Mouse (Mus musculus) ES-Bruce4 (cell line): ENCODE measurements at regions not wholly inside any gene's neighbourhood (a gene's known extent, or its start where the extent isn't known, plus 50 kb on each side); places are given as distances from the start of the nearest gene placed in this dataset.
"Not testable (repeated sequence)": the region's sequence is repeated elsewhere in the genome, so short reads cannot be mapped to it uniquely, and the experiment has no call there.

Experiments
- H3K27ac ChIP-seq: 2 replicates; pipeline ENCODE4 v1.5.1; 2012; ENCODE audit warnings: low read length, inconsistent platforms; ENCODE audit not compliant: insufficient read depth
- H3K27me3 ChIP-seq: 2 replicates; pipeline ENCODE4 v1.6.1; 2012; ENCODE audit warnings: mild to moderate bottlenecking, low read length, inconsistent platforms; ENCODE audit not compliant: control insufficient read depth, poor library complexity, insufficient read depth, severe bottlenecking
- H3K36me3 ChIP-seq: 2 replicates; pipeline ENCODE4 v1.6.1; 2012; ENCODE audit warnings: inconsistent platforms, mild to moderate bottlenecking, low read length, moderate library complexity; ENCODE audit not compliant: control insufficient read depth, poor library complexity, insufficient read depth, severe bottlenecking
- H3K4me1 ChIP-seq: one replicate; pipeline ENCODE4 v1.8.1; 2011; ENCODE audit warnings: low read length; ENCODE audit not compliant: control insufficient read depth, insufficient read depth
- H3K4me3 ChIP-seq: 2 replicates; pipeline ENCODE4 v1.5.1; 2011; ENCODE audit warnings: low read depth, mild to moderate bottlenecking, low read length
- H3K9ac ChIP-seq: 2 replicates; pipeline ENCODE4 v1.6.1; 2012; ENCODE audit warnings: low read depth, mild to moderate bottlenecking, inconsistent platforms; ENCODE audit not compliant: poor library complexity, severe bottlenecking
- H3K9me3 ChIP-seq: replicated peaks from 2 replicates; pipeline ENCODE4 v1.6.1; 2012; ENCODE audit warnings: mild to moderate bottlenecking, low read length, inconsistent platforms; ENCODE audit not compliant: control insufficient read depth, poor library complexity, insufficient read depth, severe bottlenecking
- CTCF ChIP-seq: IDR thresholded peaks from one replicate; pipeline ENCODE4 v1.8.1; 2011; ENCODE audit warnings: low read depth, low read length
- EP300 ChIP-seq: IDR thresholded peaks from 2 replicates; pipeline ENCODE4 v1.6.1; 2011; ENCODE audit warnings: low read depth, low read length; ENCODE audit not compliant: insufficient read depth
- POLR2A ChIP-seq: IDR thresholded peaks from one replicate; pipeline ENCODE4 v1.8.1; 2011; ENCODE audit warnings: low read length; ENCODE audit not compliant: insufficient read depth

- Histone ChIP-seq H3K9ac (no peak overlapping the region), H3K4me3 (no peak overlapping the region), H3K36me3 (no peaks in the 10 kb centered on the region), H3K27me3 (no peaks in the 10 kb centered on the region), H3K9me3 (no peaks in the 10 kb centered on the region), H3K4me1 (no peaks in the 10 kb centered on the region), H3K27ac (no peak overlapping the region)
- no peak for TF ChIP-seq EP300
- TF ChIP-seq CTCF, result no peak
- TF ChIP-seq POLR2A, result no peak
These were observed 67.0 kb downstream of the Foxa2 start for GRCm38 (mm10) chr2:147979660-147980364.

GRCm38 (mm10) chr2:147979001-147979400 lies 67.8 kb downstream of the Foxa2 start:
- Histone ChIP-seq H3K9ac (no peak overlapping the region), H3K4me3 (no peak overlapping the region), H3K36me3 (no peaks in the 10 kb centered on the region), H3K27ac (no peak overlapping the region), H3K9me3 (no peaks in the 10 kb centered on the region), H3K27me3 (no peaks in the 10 kb centered on the region), H3K4me1 (no peaks in the 10 kb centered on the region)
- TF ChIP-seq CTCF (no peak), POLR2A (no peak), EP300 (no peak)

- no peaks in the 10 kb centered on the region for H3K9me3 ChIP-seq
- no peak overlapping the region for H3K9ac ChIP-seq
- TF ChIP-seq CTCF (no peak), EP300 (no peak), POLR2A (no peak)
- H3K27me3 ChIP-seq, result no peaks in the 10 kb centered on the region
- H3K36me3 ChIP-seq, result no peaks in the 10 kb centered on the region
- no peak overlapping the region for H3K27ac ChIP-seq
- H3K4me3 ChIP-seq, result no peak overlapping the region
- no peaks in the 10 kb centered on the region for H3K4me1 ChIP-seq
These were observed 72.0 kb downstream of the Foxa2 start for GRCm38 (mm10) chr2:147974776-147975175.

GRCm38 (mm10) chr2:147968671-147969070 lies 78.1 kb downstream of the Foxa2 start:
- H3K27ac ChIP-seq, result no peak overlapping the region
- no peak overlapping the region for H3K4me3 ChIP-seq
- no peaks in the 10 kb centered on the region for H3K36me3 ChIP-seq
- H3K9me3 ChIP-seq, result no peaks in the 10 kb centered on the region
- TF ChIP-seq POLR2A, result no peak
- no peak for TF ChIP-seq EP300
- no peak for TF ChIP-seq CTCF
- H3K9ac ChIP-seq, result no peak overlapping the region
- no peaks in the 10 kb centered on the region for H3K27me3 ChIP-seq
- no peaks in the 10 kb centered on the region for H3K4me1 ChIP-seq

GRCm38 (mm10) chr2:147967829-147968529 lies 78.8 kb downstream of the Foxa2 start:
- Histone ChIP-seq H3K27ac (no peak overlapping the region), H3K27me3 (no peaks in the 10 kb centered on the region), H3K4me1 (no peaks in the 10 kb centered on the region), H3K36me3 (no peaks in the 10 kb centered on the region), H3K9me3 (no peaks in the 10 kb centered on the region), H3K9ac (no peak overlapping the region), H3K4me3 (no peak overlapping the region)
- TF ChIP-seq POLR2A (no peak), CTCF (no peak)

- H3K27ac ChIP-seq, H3K4me3 ChIP-seq, H3K9ac ChIP-seq, H3K36me3 ChIP-seq, H3K4me1 ChIP-seq, H3K9me3 ChIP-seq, H3K27me3 ChIP-seq: not testable (repeated sequence)
These were observed 83.5 kb downstream of the Foxa2 start for GRCm38 (mm10) chr2:147963284-147963683.
